Mouse (Mus musculus): ENCODE data around the gene Ndufaf7.
A peak's percentile ranks its signal among the peaks of the same experiment; 100 is the strongest.

Gene Ndufaf7

GRCm38 (mm10) chr17:78964387-78964786 lies 27.5 kb downstream of the Ndufaf7 start:
- peak; percentile 15 to 39 for DNase-seq (ENCODE audit: low spot score in 2 of 2)

GRCm38 (mm10) chr17:78966092-78966883 lies 29.4 kb downstream of the Ndufaf7 start:
- DNase-seq (ENCODE audit: low spot score in 2 of 2) = no peak

GRCm38 (mm10) chr17:78968500-78968899 lies 31.6 kb downstream of the Ndufaf7 start:
- no peak for DNase-seq (ENCODE audit: low spot score in 2 of 2)

- DNase-seq (ENCODE audit: low spot score in 2 of 2) = no peak
Measured at GRCm38 (mm10) chr17:78983166-78983565, 46.2 kb downstream of the Ndufaf7 start.

- no peak for DNase-seq (ENCODE audit: low spot score in 2 of 2)
Measured at GRCm38 (mm10) chr17:78983736-78984135, 46.8 kb downstream of the Ndufaf7 start.

- no peak for DNase-seq (ENCODE audit: low spot score in 2 of 2)
Measured at GRCm38 (mm10) chr17:78989015-78989414, 52.1 kb downstream of the Ndufaf7 start.

- no peak for DNase-seq (ENCODE audit: low spot score in 2 of 2)
Measured at GRCm38 (mm10) chr17:78991549-78991948, 54.6 kb downstream of the Ndufaf7 start.

GRCm38 (mm10) chr17:78992303-78993027 lies 55.5 kb downstream of the Ndufaf7 start:
- DNase-seq (ENCODE audit: low spot score in 2 of 2) = no peak

GRCm38 (mm10) chr17:78993670-78994069 lies 56.7 kb downstream of the Ndufaf7 start:
- no peak for DNase-seq (ENCODE audit: low spot score in 2 of 2)

GRCm38 (mm10) chr17:78994382-78994781 lies 57.4 kb downstream of the Ndufaf7 start:
- DNase-seq (ENCODE audit: low spot score in 2 of 2) = no peak

- no peak for DNase-seq (ENCODE audit: low spot score in 2 of 2)
Measured at GRCm38 (mm10) chr17:78994931-78995820, 58.2 kb downstream of the Ndufaf7 start.

Data from frontal cortex, postnatal 10 days (tissue).